Mouse (Mus musculus): ENCODE measurements around the gene Ceacam16. TPM values are rescaled to one million over a fixed set of nuclear protein-coding genes. Genes with fewer than 3 reads are reported as not detected.
A peak's percentile ranks its signal among the peaks of the same experiment; 100 is the strongest.

Gene Ceacam16
- polyA plus RNA-seq, 1 experiment from 2014 or later, result 0.22 TPM

GRCm38 (mm10) chr7:19859740-19860139 lies 1.4 kb downstream of the Ceacam16 start:
- Histone ChIP-seq H3K27ac (no peak overlapping the region), H3K4me3 (ENCODE audit: inconsistent target) (no peak overlapping the region), H3K36me3 (ENCODE audit: inconsistent target) (no peaks in the 10 kb centered on the region), H3K79me2 (ENCODE audit: inconsistent target) (no peaks in the 10 kb centered on the region)
- 73% methylated on average over 10 of the region's 10 CpGs for WGBS (ENCODE audit: missing documents)

GRCm38 (mm10) chr7:19856283-19856682 lies 4.8 kb downstream of the Ceacam16 start:
- Histone ChIP-seq H3K27ac (no peak overlapping the region), H3K79me2 (ENCODE audit: inconsistent target) (no peaks in the 10 kb centered on the region), H3K4me3 (ENCODE audit: inconsistent target) (no peak overlapping the region), H3K36me3 (ENCODE audit: inconsistent target) (no peaks in the 10 kb centered on the region)
- WGBS (ENCODE audit: missing documents), result 74% methylated on average over 6 of the region's 6 CpGs

GRCm38 (mm10) chr7:19855663-19856062 lies 5.4 kb downstream of the Ceacam16 start:
- Histone ChIP-seq H3K27ac (no peak overlapping the region), H3K36me3 (ENCODE audit: inconsistent target) (no peaks in the 10 kb centered on the region), H3K79me2 (ENCODE audit: inconsistent target) (no peaks in the 10 kb centered on the region), H3K4me3 (ENCODE audit: inconsistent target) (no peak overlapping the region)
- WGBS (ENCODE audit: missing documents), result 59% methylated on average over 5 of the region's 5 CpGs

GRCm38 (mm10) chr7:19853526-19853925 lies 7.6 kb downstream of the Ceacam16 start:
- no peak overlapping the region for H3K4me3 ChIP-seq (ENCODE audit: inconsistent target)
- no peak overlapping the region for H3K27ac ChIP-seq
- no peaks in the 10 kb centered on the region for H3K36me3 ChIP-seq (ENCODE audit: inconsistent target)
- 92% methylated on average over 16 of the region's 20 CpGs for WGBS (ENCODE audit: missing documents)
- H3K79me2 ChIP-seq (ENCODE audit: inconsistent target), result no peaks in the 10 kb centered on the region

- H3K27ac ChIP-seq, result no peak within 1 kb of the TSS
- no peak within 1 kb of the TSS for H3K4me3 ChIP-seq (ENCODE audit: inconsistent target)
- no peaks in the 10 kb centered on the region for H3K36me3 ChIP-seq (ENCODE audit: inconsistent target)
- no peaks in the 10 kb centered on the region for H3K79me2 ChIP-seq (ENCODE audit: inconsistent target)
- 10% methylated on average over 33 of the region's 33 CpGs for WGBS (ENCODE audit: missing documents)
These were observed 9.1 kb downstream of the Ceacam16 start, which contains the start of gene Gm19345 for GRCm38 (mm10) chr7:19851858-19852570. TSS of gene Gm19345 (plus strand) at chr7:19852003.

- WGBS (ENCODE audit: missing documents), result under 1% methylated on average over 15 of the region's 15 CpGs
- Histone ChIP-seq H3K27ac (no peak overlapping the region), H3K36me3 (ENCODE audit: inconsistent target) (no peaks in the 10 kb centered on the region), H3K4me3 (ENCODE audit: inconsistent target) (no peak overlapping the region), H3K79me2 (ENCODE audit: inconsistent target) (no peaks in the 10 kb centered on the region)
These were observed 16.5 kb downstream of the Ceacam16 start for GRCm38 (mm10) chr7:19844521-19845171.

- Histone ChIP-seq H3K79me2 (ENCODE audit: inconsistent target) (no peaks in the 10 kb centered on the region), H3K36me3 (ENCODE audit: inconsistent target) (no peaks in the 10 kb centered on the region), H3K4me3 (ENCODE audit: inconsistent target) (no peak overlapping the region), H3K27ac (no peak overlapping the region)
- WGBS (ENCODE audit: missing documents), result 19% methylated on average over 11 of the region's 11 CpGs
These were observed 17.5 kb downstream of the Ceacam16 start for GRCm38 (mm10) chr7:19843561-19843960.

- Histone ChIP-seq H3K27ac (no peak overlapping the region), H3K36me3 (ENCODE audit: inconsistent target) (no peaks in the 10 kb centered on the region), H3K79me2 (ENCODE audit: inconsistent target) (no peaks in the 10 kb centered on the region), H3K4me3 (ENCODE audit: inconsistent target) (no peak overlapping the region)
- 76% methylated on average over 19 of the region's 19 CpGs for WGBS (ENCODE audit: missing documents)
These were observed 18.1 kb downstream of the Ceacam16 start for GRCm38 (mm10) chr7:19842885-19843504.

- no peaks in the 10 kb centered on the region for H3K79me2 ChIP-seq (ENCODE audit: inconsistent target)
- H3K36me3 ChIP-seq (ENCODE audit: inconsistent target), result no peaks in the 10 kb centered on the region
- no peak overlapping the region for H3K27ac ChIP-seq
- WGBS (ENCODE audit: missing documents), result 82% methylated on average over 21 of the region's 21 CpGs
- H3K4me3 ChIP-seq (ENCODE audit: inconsistent target), result no peak overlapping the region
These were observed 19.2 kb downstream of the Ceacam16 start for GRCm38 (mm10) chr7:19841686-19842413.

- Histone ChIP-seq H3K27ac (no peak overlapping the region), H3K4me3 (ENCODE audit: inconsistent target) (no peak overlapping the region), H3K36me3 (ENCODE audit: inconsistent target) (no peaks in the 10 kb centered on the region), H3K79me2 (ENCODE audit: inconsistent target) (no peaks in the 10 kb centered on the region)
- WGBS (ENCODE audit: missing documents), result 94% methylated on average over 3 of the region's 3 CpGs
These were observed 20.2 kb downstream of the Ceacam16 start for GRCm38 (mm10) chr7:19840936-19841335.

GRCm38 (mm10) chr7:19840371-19840770 lies 20.7 kb downstream of the Ceacam16 start:
- no peaks in the 10 kb centered on the region for H3K36me3 ChIP-seq (ENCODE audit: inconsistent target)
- H3K79me2 ChIP-seq (ENCODE audit: inconsistent target), result no peaks in the 10 kb centered on the region
- WGBS (ENCODE audit: missing documents), result 85% methylated on average over 4 of the region's 4 CpGs
- no peak overlapping the region for H3K27ac ChIP-seq
- no peak overlapping the region for H3K4me3 ChIP-seq (ENCODE audit: inconsistent target)

GRCm38 (mm10) chr7:19836843-19837242 lies 24.3 kb downstream of the Ceacam16 start:
- H3K27ac ChIP-seq, result no peak overlapping the region
- WGBS (ENCODE audit: missing documents), result 53% methylated on average over 3 of the region's 3 CpGs
- H3K36me3 ChIP-seq (ENCODE audit: inconsistent target), result no peaks in the 10 kb centered on the region
- no peaks in the 10 kb centered on the region for H3K79me2 ChIP-seq (ENCODE audit: inconsistent target)
- H3K4me3 ChIP-seq (ENCODE audit: inconsistent target), result no peak overlapping the region

GRCm38 (mm10) chr7:19834055-19834454 lies 27.0 kb downstream of the Ceacam16 start:
- no peak overlapping the region for H3K27ac ChIP-seq
- WGBS (ENCODE audit: missing documents), result 84% methylated on average over 3 of the region's 3 CpGs

GRCm38 (mm10) chr7:19831837-19832236 lies 29.3 kb downstream of the Ceacam16 start:
- Histone ChIP-seq H3K79me2 (ENCODE audit: inconsistent target) (no peaks in the 10 kb centered on the region), H3K27ac (peak overlapping the region; percentile 90), H3K4me3 (ENCODE audit: inconsistent target) (no peak overlapping the region), H3K36me3 (ENCODE audit: inconsistent target) (no peaks in the 10 kb centered on the region)
- WGBS (ENCODE audit: missing documents), result 60% methylated on average over 9 of the region's 9 CpGs

More at GRCm38 (mm10) chr7:19834055-19834454, 27.0 kb downstream of the Ceacam16 start:
- no peak overlapping the region for H3K4me3 ChIP-seq (ENCODE audit: inconsistent target)
- H3K79me2 ChIP-seq (ENCODE audit: inconsistent target), result no peaks in the 10 kb centered on the region
- H3K36me3 ChIP-seq (ENCODE audit: inconsistent target), result no peaks in the 10 kb centered on the region
